ENCODE assay signal across 9 mouse cellular contexts in genomic region chr1:74771467-74771844, GRCm38 (mm10). TPM values are rescaled to one million over a fixed set of nuclear protein-coding genes. Genes with fewer than 3 reads are reported as not detected.
A peak's percentile ranks its signal among the peaks of the same experiment; 100 is the strongest.
DNase-seq lines count a peak whose midpoint lies in the region; ATAC-seq and TF ChIP-seq lines count a peak whose summit lies in the region.
"Had no signal": no experiment of that assay in that cellular context is flagged by ENCODE, and none has a peak within 500 bp of the region (broad histone marks: within the 10 kb centered on the region; RNA-seq: fewer than 3 reads in every experiment).

No protein-coding gene starts in this region.

- H3K79me2 ChIP-seq in myocyte (ENCODE audit: control insufficient read depth, insufficient read depth), result no peaks in the 10 kb centered on the region

- 0 out of 2 replicates have a peak overlapping the region, but pooled peaks have one; percentile 17 for H3K9ac ChIP-seq in heart, embryonic 15.5 days
- peak overlapping the region; percentile 53 for H3K9ac ChIP-seq in embryonic facial prominence, embryonic 12.5 days
- H3K9ac ChIP-seq in intestine, embryonic 14.5 days (ENCODE audit: low read length), result no peak overlapping the region

- intact Hi-C loops in heart, postnatal 36 days (cut with DNase I), result no loop called here

- no peak for DNase-seq in heart, postnatal 36 days
- no peak for DNase-seq in intestine, embryonic 14.5 days (ENCODE audit: low spot score)
- DNase-seq in frontal cortex, postnatal 25 days (ENCODE audit: low spot score in 2 of 2), result no peak
- DNase-seq in adrenal gland, postnatal 36 days, result no peak
- no peak for DNase-seq in embryo, embryonic 11 days
- DNase-seq: cerebellum, adult 9-10 months had no signal

- H3ac ChIP-seq in myocyte (ENCODE audit: control insufficient read depth, insufficient read length), result peak overlapping the region; percentile 10

- H3K36me3 ChIP-seq in heart, embryonic 15.5 days, result no peaks in the 10 kb centered on the region
- H3K36me3 ChIP-seq in embryonic facial prominence, embryonic 12.5 days, result no peaks in the 10 kb centered on the region
- H3K36me3 ChIP-seq in intestine, embryonic 14.5 days (ENCODE audit: control insufficient read depth, insufficient read depth, low read length), result no peaks in the 10 kb centered on the region
- no peaks in the 10 kb centered on the region for H3K36me3 ChIP-seq in myocyte (ENCODE audit: control insufficient read depth, insufficient read depth)

- WGBS in heart, embryonic 15.5 days, result 2% methylated on average over 23 of the region's 26 CpGs
- WGBS in embryonic facial prominence, embryonic 12.5 days, result 0% methylated on average over 23 of the region's 26 CpGs
- WGBS in intestine, embryonic 14.5 days, result 0% methylated on average over 25 of the region's 26 CpGs

- H3K4me2 ChIP-seq in heart, embryonic 15.5 days, result peak overlapping the region; percentile 95
- H3K4me2 ChIP-seq in embryonic facial prominence, embryonic 12.5 days (replicated peaks), result peak overlapping the region; percentile 98
- H3K4me2 ChIP-seq in intestine, embryonic 14.5 days (ENCODE audit: low read length), result peak overlapping the region; percentile 68
- peak overlapping the region; percentile 52 for H3K4me2 ChIP-seq in myocyte (ENCODE audit: low read depth)

- peak overlapping the region; percentile 55 for H3K4me3 ChIP-seq in heart, embryonic 15.5 days
- peak overlapping the region; percentile 55 for H3K4me3 ChIP-seq in embryonic facial prominence, embryonic 12.5 days
- peak overlapping the region; percentile 34 for H3K4me3 ChIP-seq in intestine, embryonic 14.5 days (ENCODE audit: low read depth, low read length)
- peak overlapping the region; percentile 16 for H3K4me3 ChIP-seq in myocyte

- no peak for TF ChIP-seq POLR2A in myocyte (IDR thresholded peaks at IDR 0.05; ENCODE audit: insufficient read length, low read depth)

- ATAC-seq in heart, embryonic 15.5 days (replicated peaks; ENCODE audit: insufficient number of reproducible peaks, insufficient read depth, low FRiP score, low read depth), result no peak
- ATAC-seq in embryonic facial prominence, embryonic 12.5 days (ENCODE audit: insufficient number of reproducible peaks, insufficient read depth, low FRiP score, low TSS enrichment), result no peak
- ATAC-seq in intestine, embryonic 14.5 days (replicated peaks; ENCODE audit: low FRiP score, low TSS enrichment, low read depth), result no peak

- peaks cover 34% of the 10 kb centered on the region for H3K4me1 ChIP-seq in heart, embryonic 15.5 days (replicated peaks)
- H3K4me1 ChIP-seq in embryonic facial prominence, embryonic 12.5 days, result peaks cover 29% of the 10 kb centered on the region
- H3K4me1 ChIP-seq in intestine, embryonic 14.5 days (replicated peaks; ENCODE audit: control insufficient read depth, insufficient read depth, low read length), result 0 out of 2 replicates have a peak, but pooled peaks cover 12% of the 10 kb centered on the region

- H3K9me3 ChIP-seq in heart, embryonic 15.5 days (replicated peaks), result no peaks in the 10 kb centered on the region
- no peaks in the 10 kb centered on the region for H3K9me3 ChIP-seq in embryonic facial prominence, embryonic 12.5 days
- H3K9me3 ChIP-seq in intestine, embryonic 14.5 days (ENCODE audit: control insufficient read depth, low read length), result no peaks in the 10 kb centered on the region

- H3K27ac ChIP-seq in heart, embryonic 15.5 days, result no peak overlapping the region
- no peak overlapping the region for H3K27ac ChIP-seq in embryonic facial prominence, embryonic 12.5 days
- no peak overlapping the region for H3K27ac ChIP-seq in intestine, embryonic 14.5 days (ENCODE audit: low read depth)

- H3K27me3 ChIP-seq in heart, embryonic 15.5 days, result peaks cover 89% of the 10 kb centered on the region
- peaks cover 88% of the 10 kb centered on the region for H3K27me3 ChIP-seq in embryonic facial prominence, embryonic 12.5 days
- peaks cover 68% of the 10 kb centered on the region for H3K27me3 ChIP-seq in intestine, embryonic 14.5 days (replicated peaks; ENCODE audit: control insufficient read depth, insufficient read depth, low read length)
- peaks cover 20% of the 10 kb centered on the region for H3K27me3 ChIP-seq in myocyte (ENCODE audit: control insufficient read depth, insufficient read depth, insufficient read length)

TF ChIP-seq in myocyte, 11 proteins besides CTCF, POLR2A, EP300 and RAD21:
- TF ChIP-seq MYOG (IDR thresholded peaks at IDR 0.05; ENCODE audit: control insufficient read depth in 1 of 3, insufficient read depth in 1 of 3, insufficient read length in 2 of 3, low read depth in 2 of 3) (no peak), POLR2AphosphoS2 (IDR thresholded peaks at IDR 0.05; ENCODE audit: insufficient read length, low read depth) (no peak), MYOD1 (IDR thresholded peaks at IDR 0.05; ENCODE audit: control insufficient read depth in 1 of 3, insufficient read length in 2 of 3, low read depth in 2 of 3) (no peak), MAX (IDR thresholded peaks at IDR 0.05; ENCODE audit: low read depth) (no peak), CEBPB (IDR thresholded peaks at IDR 0.05; ENCODE audit: insufficient read depth, poor library complexity, severe bottlenecking) (no peak), USF1 (IDR thresholded peaks at IDR 0.05; ENCODE audit: low read depth) (no peak), TCF3 (IDR thresholded peaks at IDR 0.05; ENCODE audit: insufficient read length, low read depth) (no peak), E2F4 (IDR thresholded peaks at IDR 0.05; ENCODE audit: insufficient read depth) (no peak), SRF (IDR thresholded peaks at IDR 0.05; ENCODE audit: control insufficient read depth, insufficient read length, low read depth) (no peak), TCF12 (IDR thresholded peaks at IDR 0.05; ENCODE audit: insufficient read depth, poor library complexity, severe bottlenecking) (no peak), REST (IDR thresholded peaks at IDR 0.05; ENCODE audit: insufficient read depth, insufficient read length) (no peak)
TF ChIP-seq in myocyte: peak in this region for 0.

RNA-seq across cellular contexts. Expression of gene Wnt6, which starts 0.2 kb away (rescaled TPM):
- polyA plus RNA-seq in heart, embryonic 15.5 days (2015; fragmentation: Nextera tagmentation; extraction: Ambion mirVana), result 0.13 and 0.57 TPM in 2 replicates
- total RNA-seq in heart, postnatal 36 days (2021), result under 1 TPM; 0.14 to 0.33 TPM
- 30.1 and 30.8 TPM in 2 replicates for polyA plus RNA-seq in embryonic facial prominence, embryonic 12.5 days (2016; fragmentation: Nextera tagmentation; extraction: Ambion mirVana)
- polyA plus RNA-seq in intestine, embryonic 14.5 days (2014; fragmentation: Nextera tagmentation; extraction: Ambion mirVana), result 0.22 and 0.31 TPM in 2 replicates
- polyA plus RNA-seq in myocyte (2012; fragmentation: generic; extraction: Trizol), result 3.1 TPM
- total RNA-seq in adrenal gland, postnatal 36 days (2021), result 1 to 10 TPM; 3.9 to 4.3 TPM

RNA-seq across cellular contexts. Expression of gene Wnt10a, which starts 19.9 kb away (rescaled TPM):
- 0.16 TPM in 1 of 2 replicates, not detected in the other for polyA plus RNA-seq in heart, embryonic 15.5 days (2015; fragmentation: Nextera tagmentation; extraction: Ambion mirVana)
- not detected for total RNA-seq in heart, postnatal 36 days (2021)
- polyA plus RNA-seq in embryonic facial prominence, embryonic 12.5 days (2016; fragmentation: Nextera tagmentation; extraction: Ambion mirVana), result 3.1 and 3.5 TPM in 2 replicates
- polyA plus RNA-seq in intestine, embryonic 14.5 days (2014; fragmentation: Nextera tagmentation; extraction: Ambion mirVana), result 0.26 and 0.30 TPM in 2 replicates
- 44.0 TPM for polyA plus RNA-seq in myocyte (2012; fragmentation: generic; extraction: Trizol)
- under 1 TPM; 0.36 to 0.43 TPM for total RNA-seq in adrenal gland, postnatal 36 days (2021)

RNA-seq across cellular contexts. Expression of gene Prkag3, which starts 22.4 kb away (rescaled TPM):
- 3.8 and 4.6 TPM in 2 replicates for polyA plus RNA-seq in heart, embryonic 15.5 days (2015; fragmentation: Nextera tagmentation; extraction: Ambion mirVana)
- 1 to 10 TPM; 1.1 to 1.4 TPM for total RNA-seq in heart, postnatal 36 days (2021)
- 0.47 and 0.56 TPM in 2 replicates for polyA plus RNA-seq in embryonic facial prominence, embryonic 12.5 days (2016; fragmentation: Nextera tagmentation; extraction: Ambion mirVana)
- polyA plus RNA-seq in intestine, embryonic 14.5 days (2014; fragmentation: Nextera tagmentation; extraction: Ambion mirVana), result 0.09 TPM in 2 replicates
- polyA plus RNA-seq in myocyte (2012; fragmentation: generic; extraction: Trizol), result 24.6 TPM
- total RNA-seq in adrenal gland, postnatal 36 days (2021), result under 1 TPM in 1 of 2 experiments, not detected in 1; 0.23 TPM

RNA-seq across cellular contexts. Expression of gene Cyp27a1, which starts 58.1 kb away (rescaled TPM):
- polyA plus RNA-seq in heart, embryonic 15.5 days (2015; fragmentation: Nextera tagmentation; extraction: Ambion mirVana), result 10.7 and 12.1 TPM in 2 replicates
- 10 to 100 TPM; 13.5 to 18.4 TPM for total RNA-seq in heart, postnatal 36 days (2021)
- 9.1 and 10.5 TPM in 2 replicates for polyA plus RNA-seq in embryonic facial prominence, embryonic 12.5 days (2016; fragmentation: Nextera tagmentation; extraction: Ambion mirVana)
- polyA plus RNA-seq in intestine, embryonic 14.5 days (2014; fragmentation: Nextera tagmentation; extraction: Ambion mirVana), result 6.4 and 8.9 TPM in 2 replicates
- polyA plus RNA-seq in myocyte (2012; fragmentation: generic; extraction: Trizol), result 0.42 TPM
- total RNA-seq in adrenal gland, postnatal 36 days (2021), result 10 to 100 TPM; 11.4 to 14.9 TPM
